Mouse (Mus musculus) gastrocnemius, postnatal 14 days (tissue): ENCODE measurements around the gene Tenm1. TPM values are rescaled to one million over a fixed set of nuclear protein-coding genes. Genes with fewer than 3 reads are reported as not detected.

Experiments
- DNase-seq: peaks from one replicate; pipeline ENCODE4 v3.0.0; 2021; ENCODE audit warnings: mixed read lengths
- intact Hi-C: fragments of 180-260 bp; cut with DNase I; formaldehyde crosslinking; loops from one replicate; pipeline ENCODE4 v1.15.1; 2025; ENCODE audit warnings: low total_unique reads
- long read RNA-seq, 2 experiments: library from polyadenylated mRNA; stranded (forward); transcript quantifications; one replicate each; pipeline ENCODE4 v2.0.0; 2021
- total RNA-seq, 2 experiments: library from RNA; stranded (reverse); gene quantifications; 2 replicates each; pipeline ENCODE4 v1.2.3; 2021

Gene Tenm1
- under 1 TPM; 0.13 to 0.16 TPM for total RNA-seq
- long read RNA-seq, experiment 1 = 0 reads
- long read RNA-seq, experiment 2 = 0 reads

- intact Hi-C loops = no loop called here
- no peak for DNase-seq
Measured at GRCm38 (mm10) chrX:43428855-43429263, at the start of gene Tenm1. Gene Tenm1, minus strand, starts transcription at chrX:43429126.

GRCm38 (mm10) chrX:43467311-43467710 lies 38.4 kb upstream of the Tenm1 start:
- no peak for DNase-seq
- intact Hi-C loops = no loop called here

GRCm38 (mm10) chrX:43430581-43430980 lies 1.7 kb upstream of the Tenm1 start:
- intact Hi-C loops = no loop called here

GRCm38 (mm10) chrX:43429982-43430531 lies 1.1 kb upstream of the Tenm1 start:
- intact Hi-C loops = no loop called here

More at GRCm38 (mm10) chrX:43430581-43430980, 1.7 kb upstream of the Tenm1 start:
- no peak for DNase-seq

GRCm38 (mm10) chrX:43429337-43429736 lies 411 bp upstream of the Tenm1 start:
- no peak for DNase-seq
- intact Hi-C loops = no loop called here

More at GRCm38 (mm10) chrX:43429982-43430531, 1.1 kb upstream of the Tenm1 start:
- DNase-seq = no peak

GRCm38 (mm10) chrX:43427961-43428365 lies 963 bp downstream of the Tenm1 start:
- DNase-seq = no peak
- intact Hi-C loops = no loop called here

- intact Hi-C loops = no loop called here
- no peak for DNase-seq
Measured at GRCm38 (mm10) chrX:43427111-43427510, 1.8 kb downstream of the Tenm1 start.

- no peak for DNase-seq
- intact Hi-C loops = no loop called here
Measured at GRCm38 (mm10) chrX:43397957-43398356, 31.0 kb downstream of the Tenm1 start.

GRCm38 (mm10) chrX:43388106-43388505 lies 40.8 kb downstream of the Tenm1 start:
- intact Hi-C loops = no loop called here
- DNase-seq = no peak

- intact Hi-C loops = no loop called here
- DNase-seq = no peak
Measured at GRCm38 (mm10) chrX:43372526-43372925, 56.4 kb downstream of the Tenm1 start.

- intact Hi-C loops = no loop called here
- DNase-seq = no peak
Measured at GRCm38 (mm10) chrX:43319351-43319750, 109.6 kb downstream of the Tenm1 start.

- intact Hi-C loops = no loop called here
- DNase-seq = no peak
Measured at GRCm38 (mm10) chrX:43317801-43318520, 111.0 kb downstream of the Tenm1 start.

- DNase-seq = no peak
- intact Hi-C loops = no loop called here
Measured at GRCm38 (mm10) chrX:43235844-43236243, 193.1 kb downstream of the Tenm1 start.

- no peak for DNase-seq
- intact Hi-C loops = no loop called here
Measured at GRCm38 (mm10) chrX:43205003-43205402, 223.9 kb downstream of the Tenm1 start.

- intact Hi-C loops = no loop called here
- DNase-seq = no peak
Measured at GRCm38 (mm10) chrX:43202249-43202783, 226.6 kb downstream of the Tenm1 start.

GRCm38 (mm10) chrX:43182975-43183374 lies 246.0 kb downstream of the Tenm1 start:
- intact Hi-C loops = no loop called here
- DNase-seq = no peak

- intact Hi-C loops = no loop called here
- no peak for DNase-seq
Measured at GRCm38 (mm10) chrX:43151561-43151960, 277.4 kb downstream of the Tenm1 start.

- no peak for DNase-seq
- intact Hi-C loops = no loop called here
Measured at GRCm38 (mm10) chrX:43129696-43130095, 299.2 kb downstream of the Tenm1 start.

GRCm38 (mm10) chrX:43122491-43122890 lies 306.4 kb downstream of the Tenm1 start:
- intact Hi-C loops = no loop called here
- DNase-seq = no peak

- DNase-seq = no peak
- intact Hi-C loops = no loop called here
Measured at GRCm38 (mm10) chrX:43122001-43122400, 306.9 kb downstream of the Tenm1 start.

- intact Hi-C loops = no loop called here
- DNase-seq = no peak
Measured at GRCm38 (mm10) chrX:42986100-42986499, 442.8 kb downstream of the Tenm1 start.
